Mouse (Mus musculus): ENCODE results near the gene Pcdh15.

GRCm38 (mm10) chr10:73379001-73379400 is 279.9 kb downstream of the Pcdh15 start:
- TF ChIP-seq POLR2A (IDR thresholded peaks at IDR 0.05; ENCODE audit: low read depth, low read length), result no peak
- no peak for TF ChIP-seq CTCF (IDR thresholded peaks at IDR 0.05; ENCODE audit: borderline replicate concordance, insufficient read depth, low read length)
